Mouse (Mus musculus) left cerebral cortex, adult 8-10 months (tissue): ENCODE measurements at regions not wholly inside any gene's neighbourhood (a gene's known extent, or its start where the extent isn't known, plus 50 kb on each side); places are given as distances from the start of the nearest gene placed in this dataset.

ENCODE experiments used
- DNase-seq, 2 experiments: peaks; one replicate each; pipeline ENCODE4 v3.0.0; 2022; ENCODE audit warnings: low spot score in 2 of 2

GRCm38 (mm10) chr11:113026994-113027393 is 245.0 kb downstream of the Sox9 start:
- no peak for DNase-seq

GRCm38 (mm10) chr11:113028235-113028919 is 246.4 kb downstream of the Sox9 start:
- no peak for DNase-seq

- no peak for DNase-seq
Observed at GRCm38 (mm10) chr11:113031405-113031804, 249.4 kb downstream of the Sox9 start.

DNA sequence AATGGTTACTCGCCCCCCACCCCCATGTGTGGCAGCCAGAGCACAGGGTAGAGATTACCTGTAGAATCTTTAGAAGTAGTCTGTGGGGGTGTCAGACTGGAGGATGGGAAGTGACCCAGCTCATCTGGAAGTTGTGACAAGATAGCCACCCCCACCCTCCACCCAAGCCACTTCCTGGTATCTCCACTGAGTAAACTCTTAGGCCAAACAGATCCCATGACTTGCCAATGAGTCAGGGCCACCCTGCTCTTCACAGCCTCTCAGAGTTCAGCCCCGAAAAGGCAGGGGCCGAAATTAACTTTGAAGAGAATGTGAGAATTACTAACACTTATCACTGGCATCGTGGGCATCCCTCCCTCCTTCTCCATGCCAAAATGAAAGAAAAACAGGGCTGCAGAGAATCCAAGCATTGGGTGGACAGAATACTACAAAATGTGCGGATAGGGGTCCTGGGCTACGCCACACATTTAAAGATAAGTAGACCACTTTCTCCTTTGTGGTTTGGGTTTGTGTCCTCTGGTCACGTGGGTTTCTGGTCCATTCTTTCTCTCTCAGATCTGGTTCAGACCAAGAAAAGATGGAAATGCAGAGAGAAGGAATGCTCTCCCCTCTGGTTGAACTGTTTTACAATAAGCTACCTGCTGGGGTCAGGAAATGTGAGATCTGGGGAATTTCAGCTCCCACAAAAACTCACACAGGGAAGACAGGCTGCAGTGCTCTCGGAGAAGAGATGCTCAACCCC is 250.6 kb downstream of the Sox9 start:
- DNase-seq = no peak

- no peak for DNase-seq
Observed at GRCm38 (mm10) chr11:113034911-113035310, 252.9 kb downstream of the Sox9 start.

- no peak for DNase-seq
Observed at GRCm38 (mm10) chr11:113037736-113038135, 255.7 kb downstream of the Sox9 start.

DNA sequence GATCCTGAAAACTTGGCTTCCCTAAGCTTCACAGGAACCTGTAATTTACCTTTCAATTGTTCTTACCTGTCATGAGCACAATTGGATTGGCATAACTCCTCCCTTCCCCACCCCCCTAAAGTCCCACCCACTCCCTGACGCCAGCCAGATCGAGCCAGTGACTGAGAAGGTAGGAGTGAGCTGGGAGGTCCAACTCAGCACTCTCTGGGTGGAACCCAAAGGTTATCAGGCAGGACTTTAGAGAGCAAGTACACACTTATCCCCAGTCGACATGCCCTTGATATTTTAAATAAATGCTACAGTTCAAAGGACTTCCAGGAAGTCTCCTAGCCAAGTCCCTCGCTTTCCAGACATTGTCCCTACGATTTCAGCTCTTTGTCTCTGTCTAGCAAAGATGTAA is 260.7 kb downstream of the Sox9 start:
- no peak for DNase-seq

DNA sequence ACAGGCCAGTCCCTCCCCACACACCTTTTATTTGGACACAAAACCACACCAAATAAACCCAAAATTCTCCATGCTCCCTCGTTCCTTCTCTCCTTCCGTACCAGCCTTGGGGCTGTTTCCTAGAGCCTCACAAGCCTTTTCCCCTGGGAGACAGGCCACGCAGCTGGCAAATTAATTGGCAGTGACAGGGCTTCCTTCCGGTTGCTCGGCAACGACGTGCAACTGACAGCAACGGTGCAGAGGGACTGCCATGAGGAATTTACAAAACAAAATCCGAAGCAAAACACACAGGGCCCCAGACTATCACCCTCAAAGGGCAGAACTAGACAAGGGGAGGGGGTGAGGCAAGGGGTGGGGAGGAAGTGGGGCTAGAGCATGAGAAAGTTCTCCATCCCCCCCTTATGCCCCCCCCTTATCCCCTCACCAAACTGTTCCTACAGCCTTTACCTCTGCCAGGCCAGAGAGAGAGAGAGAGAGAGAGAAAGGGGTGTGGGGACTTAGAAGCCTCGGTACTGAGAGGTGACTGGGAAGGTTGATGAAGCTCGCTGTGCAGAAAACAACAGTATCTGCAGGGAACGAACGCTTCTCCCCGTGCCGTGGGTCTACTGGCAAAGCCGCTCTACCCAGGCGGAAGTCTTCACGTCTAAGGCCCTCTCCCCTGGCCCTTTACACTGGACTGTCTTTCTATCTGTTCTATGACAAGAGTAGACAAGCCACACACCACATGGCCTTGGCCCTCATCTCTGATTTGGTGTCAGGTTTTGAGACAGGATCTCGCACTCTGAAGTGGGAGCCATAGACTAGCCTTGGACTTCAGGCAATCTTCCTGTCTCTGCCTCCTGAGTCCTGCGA is 264.4 kb downstream of the Sox9 start:
- DNase-seq = peak in 1 of 2 experiments; percentile 36

GRCm38 (mm10) chr11:113048158-113048557 is 266.1 kb downstream of the Sox9 start:
- DNase-seq = no peak

- no peak for DNase-seq
Observed at GRCm38 (mm10) chr11:113049593-113049992, 267.6 kb downstream of the Sox9 start.

- no peak for DNase-seq
Observed at GRCm38 (mm10) chr11:113052536-113052935, 270.5 kb downstream of the Sox9 start.

- no peak for DNase-seq
Observed at GRCm38 (mm10) chr11:113056042-113056632, 274.1 kb downstream of the Sox9 start.

DNA sequence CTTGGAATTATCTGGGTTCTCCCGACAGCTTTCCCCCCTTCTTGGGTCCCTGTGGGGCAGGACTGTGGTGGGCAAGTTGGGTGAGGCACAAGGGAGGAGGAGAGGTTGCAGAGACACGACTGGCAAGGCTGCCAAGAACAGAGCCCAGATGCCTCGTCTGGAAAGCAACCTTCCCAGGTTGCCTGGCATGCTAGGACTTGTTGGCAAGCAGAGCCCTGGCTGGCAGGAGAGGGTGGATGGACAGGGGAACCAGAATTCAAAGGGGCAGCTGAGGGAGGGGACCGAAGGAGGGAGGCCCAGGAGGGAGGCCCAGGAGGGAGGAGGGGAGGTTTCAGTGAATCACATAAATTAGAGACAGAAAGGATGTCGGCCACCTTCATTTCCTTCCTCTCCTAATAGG is 274.8 kb downstream of the Sox9 start:
- DNase-seq = peak in 1 of 2 experiments; percentile 29

DNA sequence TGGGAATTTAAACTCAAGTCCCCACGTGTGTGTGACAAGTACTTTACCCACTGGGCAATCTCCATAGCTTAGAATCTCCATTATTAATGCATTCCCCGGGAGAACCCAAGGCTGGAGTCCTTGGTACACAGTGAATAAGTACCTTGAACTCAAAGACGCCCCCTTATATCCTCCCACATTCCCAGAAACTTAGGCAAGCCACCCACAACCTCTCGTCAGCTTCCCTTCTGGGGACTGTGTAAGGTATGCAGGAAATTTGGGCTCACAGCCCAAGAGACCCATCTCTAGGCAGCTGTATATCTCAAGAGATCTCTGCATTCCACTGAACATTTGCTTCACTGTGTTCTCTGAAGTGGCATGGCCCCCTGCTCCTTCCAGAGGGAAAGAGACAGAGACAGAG is 288.3 kb downstream of the Sox9 start:
- DNase-seq = no peak

DNA sequence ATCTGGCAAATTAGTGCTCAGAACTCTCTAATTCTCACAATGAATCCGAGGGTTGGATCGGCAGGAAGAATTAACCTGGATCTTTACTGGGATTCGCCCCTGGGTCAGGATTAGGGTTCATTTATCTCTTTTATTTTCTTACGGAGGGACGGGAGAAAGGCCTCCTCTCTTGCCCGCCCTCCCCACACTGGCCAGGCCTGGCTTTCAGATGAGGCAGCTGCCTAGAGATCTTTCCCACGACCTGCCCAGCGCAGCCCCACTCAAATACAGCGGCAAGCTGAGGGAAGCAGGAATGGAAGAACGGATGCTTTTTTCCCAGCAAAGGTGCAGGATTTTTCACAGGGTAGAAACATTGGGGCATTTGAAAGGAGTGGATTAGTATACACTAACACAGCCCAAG is 289.9 kb downstream of the Sox9 start:
- DNase-seq = no peak

- no peak for DNase-seq
Observed at GRCm38 (mm10) chr11:113074328-113074727, 292.3 kb downstream of the Sox9 start.

DNA sequence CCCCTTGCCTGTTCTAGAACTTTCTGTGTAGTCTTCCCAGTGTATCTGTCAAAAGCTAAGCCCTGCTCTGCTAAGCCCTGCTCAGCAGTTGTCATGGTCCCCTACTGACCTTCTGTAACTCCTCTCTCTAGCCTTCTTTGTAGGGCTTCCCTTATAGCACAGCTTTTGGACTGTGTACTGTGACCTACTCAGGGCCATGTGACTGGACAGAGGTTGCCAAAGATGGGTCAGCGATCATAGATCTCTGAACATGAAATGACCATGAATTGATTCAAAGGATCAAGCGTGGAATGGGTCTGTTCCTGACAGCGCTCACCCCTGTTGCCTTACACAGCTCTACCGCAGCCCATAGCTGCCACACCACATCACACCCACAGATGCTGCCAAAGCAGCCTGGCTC is 294.3 kb downstream of the Sox9 start:
- DNase-seq = no peak

GRCm38 (mm10) chr11:113080311-113080710 is 298.3 kb downstream of the Sox9 start:
- no peak for DNase-seq

- DNase-seq = no peak
Observed at GRCm38 (mm10) chr11:113084442-113084841, 302.4 kb downstream of the Sox9 start.

- no peak for DNase-seq
Observed at GRCm38 (mm10) chr11:113085556-113085955, 303.5 kb downstream of the Sox9 start.

GRCm38 (mm10) chr11:113087084-113087483 is 305.1 kb downstream of the Sox9 start:
- DNase-seq = no peak
